Mouse (Mus musculus) lung, embryonic 16.5 days (tissue): ENCODE measurements at regions not wholly inside any gene's neighbourhood (a gene's known extent, or its start where the extent isn't known, plus 50 kb on each side); places are given as distances from the start of the nearest gene placed in this dataset.

Experiments
- ATAC-seq: fragments of 200-750 bp; cut with Nextera tagmentation; 2 replicates; pipeline ENCODE4 v1.8.0; 2017; ENCODE audit warnings: low read depth, mild to moderate bottlenecking, moderate library complexity
- H3K27ac ChIP-seq: fragments of 300-500 bp; sonication (generic); 2 replicates; pipeline ENCODE4 v1.5.1; 2014; ENCODE audit warnings: mild to moderate bottlenecking, control low read depth, low read length
- H3K27me3 ChIP-seq: fragments of 300-500 bp; sonication (generic); 2 replicates; pipeline ENCODE4 v1.6.1; 2014; ENCODE audit warnings: low read depth, low read length, mixed read lengths; ENCODE audit not compliant: control insufficient read depth, insufficient read depth
- H3K36me3 ChIP-seq: fragments of 300-500 bp; sonication (generic); 2 replicates; pipeline ENCODE4 v1.6.1; 2014; ENCODE audit warnings: low read length; ENCODE audit not compliant: control insufficient read depth, insufficient read depth
- H3K4me1 ChIP-seq: fragments of 300-500 bp; sonication (generic); replicated peaks from 2 replicates; pipeline ENCODE4 v1.6.1; 2014; ENCODE audit warnings: low read length, mixed read lengths; ENCODE audit not compliant: control insufficient read depth, insufficient read depth
- H3K4me2 ChIP-seq: fragments of 300-500 bp; sonication (generic); 2 replicates; pipeline ENCODE4 v1.6.1; 2014; ENCODE audit warnings: low read depth, low read length, control low read depth
- H3K4me3 ChIP-seq: fragments of 300-500 bp; sonication (generic); 2 replicates; pipeline ENCODE4 v1.5.1; 2014; ENCODE audit warnings: mild to moderate bottlenecking, low read length, control low read depth
- H3K9ac ChIP-seq: fragments of 300-500 bp; sonication (generic); 2 replicates; pipeline ENCODE4 v1.6.1; 2014; ENCODE audit warnings: low read length, control low read depth
- H3K9me3 ChIP-seq: fragments of 300-500 bp; sonication (generic); 2 replicates; pipeline ENCODE4 v1.6.1; 2016; ENCODE audit warnings: low read length; ENCODE audit not compliant: control insufficient read depth
- WGBS: fragments of 180-500 bp; shearing (Covaris S2); extraction: QIAGEN DNeasy Blood & Tissue Kit; methylation state at CpG from one replicate; pipeline ENCODE4 v1.1.7; 2014; 5-methylcytosine and 5-hydroxymethylcytosine counted together

- Histone ChIP-seq H3K36me3 (no peaks in the 10 kb centered on the region), H3K4me1 (no peaks in the 10 kb centered on the region), H3K4me3 (no peak overlapping the region), H3K9ac (no peak overlapping the region), H3K27me3 (no peaks in the 10 kb centered on the region), H3K27ac (no peak overlapping the region), H3K4me2 (no peak overlapping the region), H3K9me3 (no peaks in the 10 kb centered on the region)
- no peak for ATAC-seq
- 54% methylated on average over 1 of the region's 1 CpGs for WGBS
Observed at GRCm38 (mm10) chr12:118784643-118785042, 61.5 kb upstream of the Sp8 start.

- Histone ChIP-seq H3K4me3 (no peak overlapping the region), H3K4me2 (no peak overlapping the region), H3K36me3 (no peaks in the 10 kb centered on the region), H3K4me1 (no peaks in the 10 kb centered on the region), H3K9me3 (no peaks in the 10 kb centered on the region), H3K27ac (no peak overlapping the region), H3K27me3 (no peaks in the 10 kb centered on the region), H3K9ac (no peak overlapping the region)
- ATAC-seq: no peak
- 88% methylated on average over 3 of the region's 3 CpGs for WGBS
Observed at GRCm38 (mm10) chr12:118781978-118782377, 64.2 kb upstream of the Sp8 start.

GRCm38 (mm10) chr12:118775463-118776064, 70.6 kb upstream of the Sp8 start:
- no peaks in the 10 kb centered on the region for H3K36me3 ChIP-seq
- H3K9me3 ChIP-seq: no peaks in the 10 kb centered on the region
- H3K9ac ChIP-seq: no peak overlapping the region
- no peak overlapping the region for H3K4me2 ChIP-seq
- no peak overlapping the region for H3K27ac ChIP-seq
- no peak for ATAC-seq
- WGBS: 32% methylated on average over 1 of the region's 1 CpGs
- H3K4me3 ChIP-seq: no peak overlapping the region
- no peaks in the 10 kb centered on the region for H3K4me1 ChIP-seq
- no peaks in the 10 kb centered on the region for H3K27me3 ChIP-seq

GRCm38 (mm10) chr12:118772790-118773189, 73.3 kb upstream of the Sp8 start:
- H3K9ac ChIP-seq: no peak overlapping the region
- no peaks in the 10 kb centered on the region for H3K9me3 ChIP-seq
- H3K4me2 ChIP-seq: no peak overlapping the region
- H3K4me3 ChIP-seq: no peak overlapping the region
- no peaks in the 10 kb centered on the region for H3K36me3 ChIP-seq
- ATAC-seq: no peak
- H3K27me3 ChIP-seq: no peaks in the 10 kb centered on the region
- 52% methylated on average over 2 of the region's 2 CpGs for WGBS
- H3K27ac ChIP-seq: no peak overlapping the region
- H3K4me1 ChIP-seq: no peaks in the 10 kb centered on the region

- H3K9ac ChIP-seq: no peak overlapping the region
- no peaks in the 10 kb centered on the region for H3K27me3 ChIP-seq
- H3K4me2 ChIP-seq: no peak overlapping the region
- ATAC-seq: no peak
- H3K4me3 ChIP-seq: no peak overlapping the region
- H3K4me1 ChIP-seq: no peaks in the 10 kb centered on the region
- no peaks in the 10 kb centered on the region for H3K36me3 ChIP-seq
- 73% methylated on average over 1 of the region's 1 CpGs for WGBS
- no peak overlapping the region for H3K27ac ChIP-seq
- H3K9me3 ChIP-seq: no peaks in the 10 kb centered on the region
Observed at GRCm38 (mm10) chr12:118766472-118766871, 79.7 kb upstream of the Sp8 start.

- WGBS: 64% methylated on average over 2 of the region's 2 CpGs
- Histone ChIP-seq H3K9me3 (no peaks in the 10 kb centered on the region), H3K27me3 (no peaks in the 10 kb centered on the region), H3K9ac (no peak overlapping the region), H3K36me3 (no peaks in the 10 kb centered on the region), H3K4me3 (no peak overlapping the region), H3K4me2 (no peak overlapping the region), H3K4me1 (no peaks in the 10 kb centered on the region), H3K27ac (no peak overlapping the region)
- ATAC-seq: no peak
Observed at GRCm38 (mm10) chr12:118754076-118754475, 92.1 kb upstream of the Sp8 start.

GRCm38 (mm10) chr12:118739103-118739502, 107.0 kb upstream of the Sp8 start:
- Histone ChIP-seq H3K4me2 (no peak overlapping the region), H3K9ac (no peak overlapping the region), H3K4me3 (no peak overlapping the region), H3K9me3 (no peaks in the 10 kb centered on the region), H3K36me3 (no peaks in the 10 kb centered on the region), H3K27ac (no peak overlapping the region), H3K27me3 (no peaks in the 10 kb centered on the region), H3K4me1 (no peaks in the 10 kb centered on the region)
- 67% methylated on average over 4 of the region's 4 CpGs for WGBS
- no peak for ATAC-seq

GRCm38 (mm10) chr12:118725891-118726290, 120.2 kb upstream of the Sp8 start:
- H3K4me1 ChIP-seq: no peaks in the 10 kb centered on the region
- 55% methylated on average over 4 of the region's 4 CpGs for WGBS
- peak; percentile 84 for ATAC-seq
- H3K9ac ChIP-seq: no peak overlapping the region
- H3K27ac ChIP-seq: no peak overlapping the region
- H3K36me3 ChIP-seq: no peaks in the 10 kb centered on the region
- H3K27me3 ChIP-seq: no peaks in the 10 kb centered on the region
- no peaks in the 10 kb centered on the region for H3K9me3 ChIP-seq
- no peak overlapping the region for H3K4me3 ChIP-seq
- H3K4me2 ChIP-seq: no peak overlapping the region

- Histone ChIP-seq H3K9ac (no peak overlapping the region), H3K36me3 (no peaks in the 10 kb centered on the region), H3K9me3 (no peaks in the 10 kb centered on the region), H3K4me1 (no peaks in the 10 kb centered on the region), H3K27me3 (no peaks in the 10 kb centered on the region), H3K27ac (no peak overlapping the region), H3K4me2 (no peak overlapping the region), H3K4me3 (no peak overlapping the region)
- WGBS: 83% methylated on average over 4 of the region's 4 CpGs
- no peak for ATAC-seq
Observed at GRCm38 (mm10) chr12:118719878-118720573, 126.1 kb upstream of the Sp8 start.
